Mouse (Mus musculus) lung, postnatal 4 days (tissue): Measurements from ENCODE around the gene Rbms2.
A peak's percentile ranks its signal among the peaks of the same experiment; 100 is the strongest.
"Not testable (repeated sequence)": the region's sequence is repeated elsewhere in the genome, so short reads cannot be mapped to it uniquely, and the experiment has no call there.

Experiments used
- DNase-seq, 2 experiments: peaks; one replicate each; pipeline ENCODE4 v3.0.0; 2021

Rbms2 gene

DNA sequence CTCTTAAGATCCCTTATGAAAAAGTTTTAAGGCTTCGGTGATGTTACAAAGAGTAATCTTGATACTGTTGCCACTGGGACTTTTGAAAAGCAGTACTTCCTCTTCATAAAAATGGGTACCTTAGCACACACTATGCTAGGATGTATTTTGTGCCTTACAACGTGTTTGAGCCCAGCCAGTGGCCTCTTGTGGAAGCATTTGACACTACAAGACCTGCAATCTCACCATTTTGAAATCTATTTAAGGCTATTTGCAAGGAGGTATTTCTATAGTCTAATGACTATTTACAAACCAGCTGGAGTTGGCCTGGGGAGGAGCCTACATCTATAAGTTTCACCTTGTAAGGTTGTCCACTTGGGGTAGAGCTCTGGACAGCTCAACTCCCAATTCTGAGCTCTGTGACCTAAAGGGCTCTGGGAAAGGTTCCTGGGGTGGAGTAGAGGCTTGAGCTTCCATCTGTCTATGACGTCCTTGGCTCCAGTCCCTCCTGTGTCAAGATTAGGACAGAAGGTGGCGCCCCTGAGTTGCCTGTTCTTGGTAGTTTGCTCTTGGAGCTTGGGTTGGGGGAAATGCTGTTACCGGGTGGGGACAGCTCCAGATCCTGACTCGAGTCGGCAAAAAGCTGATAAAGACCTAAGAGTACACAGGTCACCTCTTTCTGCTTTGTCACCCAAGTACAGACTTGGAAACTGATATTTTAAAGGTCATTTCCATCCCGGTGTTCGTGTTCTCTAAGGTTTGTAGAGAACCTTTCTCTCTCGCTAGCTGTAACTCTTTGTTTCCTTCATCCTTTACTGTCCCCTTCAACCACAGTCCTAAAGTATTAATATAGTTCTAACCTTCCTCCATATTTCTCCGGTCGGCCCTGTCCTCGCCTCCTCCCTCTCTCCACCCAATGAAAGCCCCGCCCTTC, 89.2 kb downstream of the Rbms2 start:
- peak; percentile 88 to 93 for DNase-seq

DNA sequence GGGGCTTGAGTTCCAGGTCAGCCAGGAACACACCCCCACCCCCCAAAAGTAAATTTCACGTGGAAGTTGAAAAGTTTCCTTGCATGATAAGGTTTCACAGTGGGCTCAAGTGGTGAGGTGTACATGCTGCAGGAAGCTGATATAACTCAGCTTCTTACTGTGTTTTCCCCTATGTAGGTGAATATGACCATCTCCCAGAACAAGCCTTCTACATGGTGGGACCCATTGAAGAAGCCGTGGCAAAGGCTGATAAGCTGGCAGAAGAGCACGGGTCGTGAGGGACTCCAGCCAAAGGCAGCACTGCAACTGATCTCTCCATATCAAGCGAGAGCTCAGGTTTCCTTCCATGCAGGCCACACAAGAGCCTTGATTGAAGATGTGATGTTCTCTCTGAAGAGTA, 90.3 kb downstream of the Rbms2 start:
- no peak for DNase-seq

DNA sequence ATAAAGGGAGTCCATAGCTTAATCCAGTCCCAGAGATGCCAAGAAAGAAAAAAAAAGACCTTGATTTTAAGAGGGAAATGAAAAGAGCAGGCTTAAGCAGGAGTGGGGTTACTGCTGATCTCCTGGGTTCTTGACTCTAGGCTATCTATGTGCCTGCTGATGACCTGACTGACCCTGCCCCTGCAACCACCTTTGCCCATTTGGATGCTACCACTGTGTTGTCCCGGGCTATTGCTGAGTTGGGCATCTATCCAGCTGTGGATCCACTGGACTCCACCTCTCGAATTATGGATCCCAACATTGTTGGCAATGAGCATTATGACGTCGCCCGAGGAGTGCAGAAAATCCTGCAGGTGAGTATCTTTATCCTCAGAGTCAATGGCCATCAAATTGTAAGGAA, 91.9 kb downstream of the Rbms2 start:
- DNase-seq, result no peak

DNA sequence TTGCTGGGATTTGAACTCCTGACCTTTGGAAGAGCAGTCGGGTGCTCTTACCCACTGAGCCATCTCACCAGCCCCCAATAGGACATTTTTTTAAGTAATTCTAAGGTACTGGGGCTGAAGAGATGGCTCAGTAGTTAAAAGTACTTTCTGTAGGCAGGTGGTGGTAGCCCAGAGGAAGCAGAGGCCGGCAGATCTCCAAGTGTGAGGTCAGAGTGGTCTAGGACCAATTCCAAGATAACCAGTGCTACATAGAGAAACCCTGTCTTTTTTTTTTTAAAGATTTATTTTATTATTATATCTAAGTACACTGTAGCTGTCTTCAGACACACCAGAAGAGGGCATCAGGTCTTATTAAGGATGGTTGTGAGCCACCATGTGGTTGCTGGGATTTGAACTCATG, 92.9 kb downstream of the Rbms2 start:
- DNase-seq, result not testable (repeated sequence)

GRCm38 (mm10) chr10:128086391-128086790, 93.7 kb downstream of the Rbms2 start:
- DNase-seq, result peak in 1 of 2 experiments; percentile 55

- no peak for DNase-seq
These were observed 95.9 kb downstream of the Rbms2 start for GRCm38 (mm10) chr10:128084160-128084559.

- DNase-seq, result peak; percentile 42 to 48
These were observed 96.4 kb downstream of the Rbms2 start for GRCm38 (mm10) chr10:128083688-128084087.

- peak; percentile 98 to 99 for DNase-seq
These were observed 97.1 kb downstream of the Rbms2 start, which contains the start of gene Atp5b for GRCm38 (mm10) chr10:128082880-128083421. Gene Atp5b, plus strand, starts transcription at chr10:128083273.

DNA sequence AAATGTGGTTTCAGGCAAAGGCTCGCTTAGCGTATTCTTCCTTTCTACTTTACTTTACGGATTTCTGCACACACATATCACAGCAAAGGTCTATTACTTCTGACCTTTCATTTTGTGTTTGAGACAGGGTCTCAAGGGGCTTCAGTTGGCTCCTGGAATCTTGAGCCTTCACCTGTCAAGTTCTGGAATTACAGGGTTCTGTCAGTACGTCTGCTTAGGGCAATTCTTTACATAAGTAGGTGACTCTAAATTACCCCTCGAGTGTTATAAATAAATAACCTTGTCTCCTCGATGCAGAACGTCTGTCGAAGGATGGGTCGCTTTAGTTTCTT, 97.7 kb downstream of the Rbms2 start:
- no peak for DNase-seq

GRCm38 (mm10) chr10:128081807-128082476, 98.2 kb downstream of the Rbms2 start:
- DNase-seq, result no peak
